Mouse (Mus musculus) heart, postnatal 25 days (tissue): Measurements from ENCODE around the gene Zcchc17. TPM values are rescaled to one million over a fixed set of nuclear protein-coding genes. Genes with fewer than 3 reads are reported as not detected.
A peak's percentile ranks its signal among the peaks of the same experiment; 100 is the strongest.

Experiments used
- DNase-seq: peaks from one replicate; pipeline ENCODE4 v3.0.0; 2022; ENCODE audit warnings: low spot score
- intact Hi-C: fragments of 180-260 bp; cut with DNase I; formaldehyde crosslinking; loops from one replicate; pipeline ENCODE4 v1.15.1; 2025
- total RNA-seq, 2 experiments: library from RNA; stranded (reverse); gene quantifications; 2 replicates each; pipeline ENCODE4 v1.2.3; 2021

The Zcchc17 gene
- total RNA-seq: 10 to 100 TPM; 26.2 to 28.9 TPM

- intact Hi-C loops: no loop called here
- DNase-seq: peak; percentile 98
Measured at GRCm38 (mm10) chr4:130359486-130360237, at the start of gene Zcchc17, which contains the start of gene Snrnp40. Gene Zcchc17 (minus strand): TSS chr4:130359943. Gene Snrnp40 (plus strand): TSS chr4:130360132.

DNA sequence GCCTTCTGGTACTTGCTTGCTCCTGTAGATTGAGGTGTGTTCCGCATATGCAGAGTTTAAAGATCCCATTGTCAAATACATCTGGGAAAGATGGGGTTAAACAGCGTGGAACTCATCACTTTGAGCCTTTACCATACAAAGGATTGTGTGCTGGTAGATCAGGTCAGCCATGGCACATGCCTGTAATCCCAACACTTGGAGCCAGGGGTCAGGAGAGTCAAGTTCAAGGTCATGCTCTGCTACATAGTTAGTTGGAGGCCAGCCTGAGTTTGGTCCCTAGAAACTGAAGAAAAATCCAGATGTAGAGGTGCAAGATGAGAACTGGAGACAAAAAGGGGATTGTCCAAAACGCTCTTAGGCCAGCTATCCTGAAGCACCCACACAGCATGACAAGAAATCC, 31.5 kb upstream of the Zcchc17 start:
- intact Hi-C loops: no loop called here
- DNase-seq: no peak

GRCm38 (mm10) chr4:130389927-130390326, 30.2 kb upstream of the Zcchc17 start:
- intact Hi-C loops: no loop called here

GRCm38 (mm10) chr4:130389496-130389895, 29.8 kb upstream of the Zcchc17 start:
- intact Hi-C loops: no loop called here
- DNase-seq: peak; percentile 20

More at GRCm38 (mm10) chr4:130389927-130390326, 30.2 kb upstream of the Zcchc17 start:
- no peak for DNase-seq

GRCm38 (mm10) chr4:130387256-130387655, 27.5 kb upstream of the Zcchc17 start:
- no peak for DNase-seq

DNA sequence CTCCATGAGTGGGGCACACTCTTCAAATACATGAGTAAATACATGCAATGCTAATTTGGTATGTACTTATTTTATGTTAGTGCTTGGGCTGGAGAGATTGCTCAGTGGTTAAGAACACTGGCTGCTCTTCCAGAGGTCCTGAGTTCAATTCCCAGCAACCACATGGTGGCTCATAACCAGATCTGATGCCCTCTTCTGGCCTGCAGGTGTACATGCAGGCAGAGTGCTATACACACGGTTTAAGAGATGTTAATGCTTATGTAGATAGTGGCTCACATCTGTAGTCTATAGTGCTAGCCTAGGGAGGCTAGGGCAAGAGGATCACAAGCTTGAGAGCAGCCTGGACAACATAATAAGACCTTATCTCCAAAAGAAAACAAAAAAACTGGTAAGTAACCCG, 20.7 kb upstream of the Zcchc17 start:
- intact Hi-C loops: no loop called here
- DNase-seq: no peak

More at GRCm38 (mm10) chr4:130387256-130387655, 27.5 kb upstream of the Zcchc17 start:
- intact Hi-C loops: no loop called here

- intact Hi-C loops: no loop called here
Measured at GRCm38 (mm10) chr4:130379181-130379580, 19.4 kb upstream of the Zcchc17 start.

DNA sequence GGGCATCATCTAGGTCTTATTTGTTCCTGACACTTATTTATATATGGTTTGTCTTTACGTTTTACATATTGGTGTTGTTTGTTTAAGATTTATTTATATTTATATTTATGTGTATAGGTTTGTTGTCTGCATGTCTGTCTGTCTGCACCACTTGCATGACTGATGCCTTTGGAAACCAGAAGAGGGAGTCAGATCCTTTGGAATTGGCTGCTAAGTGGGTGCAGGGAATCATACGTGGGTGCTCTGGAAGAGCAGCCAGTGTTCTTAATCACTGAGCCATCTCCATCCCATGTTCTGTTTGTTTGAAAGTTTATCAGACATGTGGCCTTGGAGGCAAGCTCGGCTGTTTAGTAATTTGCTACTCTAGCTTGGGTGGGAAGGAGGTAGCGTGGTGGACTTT, 17.8 kb upstream of the Zcchc17 start:
- intact Hi-C loops: no loop called here
- DNase-seq: no peak

More at GRCm38 (mm10) chr4:130379181-130379580, 19.4 kb upstream of the Zcchc17 start:
- no peak for DNase-seq

- intact Hi-C loops: no loop called here
- DNase-seq: no peak
Measured at GRCm38 (mm10) chr4:130376675-130377074, 16.9 kb upstream of the Zcchc17 start.

- DNase-seq: no peak
Measured at GRCm38 (mm10) chr4:130360238-130360590, 471 bp upstream of the Zcchc17 start.

DNA sequence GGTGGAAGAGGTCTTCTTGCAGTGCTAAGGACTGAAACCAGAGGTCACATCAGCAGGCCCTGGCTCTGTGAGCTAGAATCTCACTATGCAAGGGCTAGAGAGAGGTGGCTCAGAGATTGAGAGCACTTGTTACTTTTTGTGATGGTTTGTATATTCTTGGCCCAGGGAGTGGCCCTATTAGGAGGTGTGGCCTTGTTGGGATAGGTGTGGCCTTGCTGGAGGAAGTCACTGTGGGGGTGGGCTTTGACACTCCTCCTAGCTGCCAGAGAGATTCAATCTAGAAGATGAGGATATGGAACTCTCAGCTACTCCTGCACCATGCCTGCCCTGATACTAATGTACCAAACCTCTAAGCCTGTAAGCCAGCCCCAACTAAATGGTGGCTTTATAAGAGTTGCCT, 1.8 kb downstream of the Zcchc17 start:
- intact Hi-C loops: no loop called here
- DNase-seq: no peak

More at GRCm38 (mm10) chr4:130360238-130360590, 471 bp upstream of the Zcchc17 start:
- intact Hi-C loops: no loop called here

- no peak for DNase-seq
- intact Hi-C loops: no loop called here
Measured at GRCm38 (mm10) chr4:130352588-130352987, 7.2 kb downstream of the Zcchc17 start.

DNA sequence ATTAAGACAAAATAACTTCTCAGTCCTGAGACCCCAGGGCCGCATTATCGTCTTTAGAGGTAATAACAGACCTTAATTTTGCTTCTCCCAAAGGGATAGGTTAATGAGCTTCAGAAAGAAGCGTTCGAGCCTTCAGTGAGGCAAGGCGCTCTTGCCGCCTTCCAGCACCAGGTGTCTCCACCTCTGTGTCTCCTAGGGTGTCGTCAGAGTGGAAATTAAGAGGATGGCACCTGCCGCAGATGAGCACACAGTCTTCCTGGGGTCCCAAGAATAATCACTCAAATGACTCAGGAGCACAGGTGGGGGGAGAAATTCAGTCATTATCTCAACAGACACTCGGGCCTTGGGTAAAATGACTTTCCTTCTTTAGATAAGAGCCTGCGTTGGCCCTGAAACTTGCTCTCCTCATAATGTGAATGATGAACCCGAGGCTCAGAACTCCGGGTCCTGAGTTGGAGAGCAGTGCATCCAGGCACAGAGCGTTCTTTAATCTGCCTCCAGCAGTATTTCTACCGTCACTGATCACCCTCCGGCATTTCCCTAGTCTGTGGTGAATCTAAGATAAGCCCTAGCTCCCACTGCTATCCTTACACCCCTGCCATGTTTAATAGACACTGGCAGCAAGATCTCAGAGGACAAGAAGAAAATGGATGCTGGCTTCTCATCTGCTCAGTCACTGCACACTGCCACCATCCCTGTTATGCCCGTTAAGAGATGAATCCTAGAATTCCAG, 8.9 kb downstream of the Zcchc17 start:
- no peak for DNase-seq
- intact Hi-C loops: no loop called here

DNA sequence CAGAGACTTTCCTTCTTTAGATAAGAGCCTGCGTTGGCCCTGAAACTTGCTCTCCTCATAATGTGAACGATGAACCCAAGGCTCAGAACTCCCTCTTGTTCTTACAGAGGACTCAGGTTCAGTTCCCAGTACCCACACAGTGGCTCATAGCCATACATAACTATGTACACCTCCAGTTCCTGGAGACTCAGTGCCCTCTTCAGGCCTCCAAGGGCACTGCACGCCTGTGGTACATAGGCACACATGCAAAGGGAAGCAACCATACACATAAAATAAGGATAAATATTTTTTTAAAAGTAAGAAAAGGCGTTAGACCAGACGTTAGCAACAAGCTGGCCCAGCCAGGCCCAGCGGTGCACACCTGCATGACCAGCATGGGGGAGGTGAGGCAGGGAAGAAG, 10.1 kb downstream of the Zcchc17 start:
- intact Hi-C loops: no loop called here
- no peak for DNase-seq

- no peak for DNase-seq
- intact Hi-C loops: loop anchor here (1.0 kb wide), 1 partner anchor 193 kb away; no protein-coding TSS in a partner anchor
Measured at GRCm38 (mm10) chr4:130341691-130342090, 18.1 kb downstream of the Zcchc17 start.

DNA sequence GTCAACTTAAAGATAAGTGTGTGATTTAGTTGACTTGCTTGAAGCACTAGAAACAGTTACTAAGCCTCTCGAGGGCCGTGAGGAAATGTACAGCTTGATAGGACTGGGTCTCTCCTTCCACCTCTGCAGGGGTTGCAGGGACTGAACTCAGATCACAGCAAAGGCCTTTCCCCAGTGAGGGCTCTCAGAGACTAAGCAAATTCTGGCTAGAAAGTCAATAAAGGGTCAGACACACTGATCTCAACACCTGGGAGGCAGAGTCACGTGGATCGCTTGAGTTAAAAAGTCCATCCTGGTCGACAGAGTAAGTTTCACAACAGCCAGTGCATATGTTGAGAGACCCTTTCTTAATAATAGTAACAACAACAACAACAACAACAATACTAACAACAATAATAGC, 23.9 kb downstream of the Zcchc17 start:
- DNase-seq: no peak
- intact Hi-C loops: no loop called here

- DNase-seq: no peak
- intact Hi-C loops: no loop called here
Measured at GRCm38 (mm10) chr4:130327366-130327765, 32.4 kb downstream of the Zcchc17 start.

GRCm38 (mm10) chr4:130325446-130325845, 34.3 kb downstream of the Zcchc17 start:
- DNase-seq: no peak
- intact Hi-C loops: no loop called here

DNA sequence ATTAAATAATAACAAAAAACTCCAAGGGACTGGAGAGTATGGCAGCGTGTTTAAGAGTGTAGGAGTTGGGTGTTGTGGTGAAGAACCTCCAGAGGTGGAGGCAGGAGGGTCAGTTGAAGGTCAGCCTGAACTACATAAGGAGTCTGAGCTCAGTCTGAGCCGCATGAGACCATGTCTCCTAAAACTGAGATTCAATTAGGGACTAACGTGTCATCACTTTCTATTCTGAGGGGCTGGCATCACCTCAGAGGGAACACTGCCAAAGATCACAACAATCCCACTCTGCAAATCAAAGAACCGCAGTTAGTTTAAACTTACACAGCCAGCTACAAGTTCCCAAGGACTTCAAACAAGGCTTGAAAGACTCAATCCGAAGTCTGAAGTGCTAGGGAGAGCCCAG, 36.1 kb downstream of the Zcchc17 start:
- intact Hi-C loops: no loop called here
- DNase-seq: no peak

GRCm38 (mm10) chr4:130323165-130323564, 36.6 kb downstream of the Zcchc17 start:
- intact Hi-C loops: no loop called here
- DNase-seq: no peak

DNA sequence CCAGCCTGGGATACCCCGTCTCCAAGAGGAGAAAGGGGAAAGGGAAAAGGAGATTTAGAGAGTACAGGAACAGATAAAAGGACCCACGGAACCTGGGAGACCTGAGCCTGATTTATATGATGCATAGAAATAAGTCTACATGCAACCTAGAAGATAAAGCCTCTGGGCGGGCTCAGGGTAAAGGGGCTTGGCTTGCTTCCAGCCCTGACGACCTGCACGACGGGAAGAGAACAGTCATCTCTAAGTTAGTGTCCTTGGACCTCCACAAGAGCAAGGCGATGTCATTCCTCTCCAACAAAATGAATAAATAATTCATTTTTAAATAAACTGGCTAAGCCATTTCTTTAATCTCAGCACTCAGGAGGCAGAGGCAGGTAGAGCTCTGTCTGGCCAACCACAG, 37.2 kb downstream of the Zcchc17 start:
- intact Hi-C loops: no loop called here

More for the DNA sequence above, 37.2 kb downstream of the Zcchc17 start:
- DNase-seq: no peak
